Mouse (Mus musculus): Measurements from ENCODE around the gene Rnd3. TPM values are rescaled to one million over a fixed set of nuclear protein-coding genes. Genes with fewer than 3 reads are reported as not detected.

Rnd3 gene
- polyA plus RNA-seq, 1 experiment from 2014 or later, result 31.3 TPM

GRCm38 (mm10) chr2:51088843-51089573, 59.9 kb downstream of the Rnd3 start:
- Histone ChIP-seq H3K9ac (ENCODE audit: low read length) (no peak overlapping the region), H3K36me3 (ENCODE audit: control insufficient read depth, insufficient read depth, low read length) (no peaks in the 10 kb centered on the region), H3K4me3 (ENCODE audit: control insufficient read depth in 1 of 2, insufficient read depth in 1 of 2, low read depth in 1 of 2, low read length in 2 of 2) (no peak overlapping the region), H3K27ac (replicated peaks in 1 of 2; ENCODE audit: control insufficient read depth in 1 of 2, insufficient read depth in 1 of 2, low read depth in 2 of 2, low read length in 2 of 2) (no peak overlapping the region), H3K9me3 (ENCODE audit: control insufficient read depth, low read length) (no peaks in the 10 kb centered on the region), H3K27me3 (ENCODE audit: control insufficient read depth, insufficient read depth, low read length) (no peaks in the 10 kb centered on the region), H3K4me2 (ENCODE audit: low read length) (no peak overlapping the region), H3K4me1 (ENCODE audit: control insufficient read depth in 2 of 2, insufficient read depth in 2 of 2, low read length in 2 of 2) (no peaks in the 10 kb centered on the region)
- WGBS, result 79% methylated on average over 11 of the region's 11 CpGs
- no peak for ATAC-seq (ENCODE audit: insufficient number of reproducible peaks, insufficient read depth, low FRiP score, low read depth)

- Histone ChIP-seq H3K9me3 (ENCODE audit: control insufficient read depth, low read length) (no peaks in the 10 kb centered on the region), H3K4me3 (ENCODE audit: control insufficient read depth in 1 of 2, insufficient read depth in 1 of 2, low read depth in 1 of 2, low read length in 2 of 2) (no peak overlapping the region), H3K4me2 (ENCODE audit: low read length) (no peak overlapping the region), H3K4me1 (ENCODE audit: control insufficient read depth in 2 of 2, insufficient read depth in 2 of 2, low read length in 2 of 2) (no peaks in the 10 kb centered on the region), H3K27me3 (ENCODE audit: control insufficient read depth, insufficient read depth, low read length) (no peaks in the 10 kb centered on the region), H3K27ac (replicated peaks in 1 of 2; ENCODE audit: control insufficient read depth in 1 of 2, insufficient read depth in 1 of 2, low read depth in 2 of 2, low read length in 2 of 2) (no peak overlapping the region), H3K9ac (ENCODE audit: low read length) (no peak overlapping the region), H3K36me3 (ENCODE audit: control insufficient read depth, insufficient read depth, low read length) (no peaks in the 10 kb centered on the region)
- WGBS, result 83% methylated on average over 3 of the region's 3 CpGs
- no peak for ATAC-seq (ENCODE audit: insufficient number of reproducible peaks, insufficient read depth, low FRiP score, low read depth)
Measured at GRCm38 (mm10) chr2:51088123-51088453, 60.8 kb downstream of the Rnd3 start.

GRCm38 (mm10) chr2:51087307-51088122, 61.4 kb downstream of the Rnd3 start:
- Histone ChIP-seq H3K9me3 (ENCODE audit: control insufficient read depth, low read length) (no peaks in the 10 kb centered on the region), H3K27me3 (ENCODE audit: control insufficient read depth, insufficient read depth, low read length) (no peaks in the 10 kb centered on the region), H3K4me2 (ENCODE audit: low read length) (no peak overlapping the region), H3K36me3 (ENCODE audit: control insufficient read depth, insufficient read depth, low read length) (no peaks in the 10 kb centered on the region), H3K4me3 (ENCODE audit: control insufficient read depth in 1 of 2, insufficient read depth in 1 of 2, low read depth in 1 of 2, low read length in 2 of 2) (no peak overlapping the region), H3K9ac (ENCODE audit: low read length) (no peak overlapping the region), H3K27ac (replicated peaks in 1 of 2; ENCODE audit: control insufficient read depth in 1 of 2, insufficient read depth in 1 of 2, low read depth in 2 of 2, low read length in 2 of 2) (no peak overlapping the region), H3K4me1 (ENCODE audit: control insufficient read depth in 2 of 2, insufficient read depth in 2 of 2, low read length in 2 of 2) (no peaks in the 10 kb centered on the region)
- no peak for ATAC-seq (ENCODE audit: insufficient number of reproducible peaks, insufficient read depth, low FRiP score, low read depth)
- WGBS, result 79% methylated on average over 12 of the region's 12 CpGs

GRCm38 (mm10) chr2:51085155-51085554, 63.8 kb downstream of the Rnd3 start:
- no peak for ATAC-seq (ENCODE audit: insufficient number of reproducible peaks, insufficient read depth, low FRiP score, low read depth)
- no peaks in the 10 kb centered on the region for H3K4me1 ChIP-seq (ENCODE audit: control insufficient read depth in 2 of 2, insufficient read depth in 2 of 2, low read length in 2 of 2)
- 86% methylated on average over 11 of the region's 11 CpGs for WGBS

GRCm38 (mm10) chr2:51082714-51083351, 66.1 kb downstream of the Rnd3 start:
- Histone ChIP-seq H3K27ac (replicated peaks in 1 of 2; ENCODE audit: control insufficient read depth in 1 of 2, insufficient read depth in 1 of 2, low read depth in 2 of 2, low read length in 2 of 2) (no peak overlapping the region), H3K9ac (ENCODE audit: low read length) (no peak overlapping the region), H3K4me3 (ENCODE audit: control insufficient read depth in 1 of 2, insufficient read depth in 1 of 2, low read depth in 1 of 2, low read length in 2 of 2) (no peak overlapping the region), H3K36me3 (ENCODE audit: control insufficient read depth, insufficient read depth, low read length) (no peaks in the 10 kb centered on the region), H3K27me3 (ENCODE audit: control insufficient read depth, insufficient read depth, low read length) (no peaks in the 10 kb centered on the region), H3K9me3 (ENCODE audit: control insufficient read depth, low read length) (no peaks in the 10 kb centered on the region), H3K4me1 (ENCODE audit: control insufficient read depth in 2 of 2, insufficient read depth in 2 of 2, low read length in 2 of 2) (no peaks in the 10 kb centered on the region), H3K4me2 (ENCODE audit: low read length) (no peak overlapping the region)
- ATAC-seq (ENCODE audit: insufficient number of reproducible peaks, insufficient read depth, low FRiP score, low read depth), result no peak
- WGBS, result 81% methylated on average over 13 of the region's 13 CpGs

More at GRCm38 (mm10) chr2:51085155-51085554, 63.8 kb downstream of the Rnd3 start:
- H3K27ac ChIP-seq (replicated peaks in 1 of 2; ENCODE audit: control insufficient read depth in 1 of 2, insufficient read depth in 1 of 2, low read depth in 2 of 2, low read length in 2 of 2), result no peak overlapping the region
- no peaks in the 10 kb centered on the region for H3K36me3 ChIP-seq (ENCODE audit: control insufficient read depth, insufficient read depth, low read length)
- no peaks in the 10 kb centered on the region for H3K9me3 ChIP-seq (ENCODE audit: control insufficient read depth, low read length)
- no peaks in the 10 kb centered on the region for H3K27me3 ChIP-seq (ENCODE audit: control insufficient read depth, insufficient read depth, low read length)
- H3K4me3 ChIP-seq (ENCODE audit: control insufficient read depth in 1 of 2, insufficient read depth in 1 of 2, low read depth in 1 of 2, low read length in 2 of 2), result no peak overlapping the region
- no peak overlapping the region for H3K9ac ChIP-seq (ENCODE audit: low read length)
- H3K4me2 ChIP-seq (ENCODE audit: low read length), result no peak overlapping the region
